Mouse (Mus musculus): ENCODE measurements around the gene Tada2a.

DNA sequence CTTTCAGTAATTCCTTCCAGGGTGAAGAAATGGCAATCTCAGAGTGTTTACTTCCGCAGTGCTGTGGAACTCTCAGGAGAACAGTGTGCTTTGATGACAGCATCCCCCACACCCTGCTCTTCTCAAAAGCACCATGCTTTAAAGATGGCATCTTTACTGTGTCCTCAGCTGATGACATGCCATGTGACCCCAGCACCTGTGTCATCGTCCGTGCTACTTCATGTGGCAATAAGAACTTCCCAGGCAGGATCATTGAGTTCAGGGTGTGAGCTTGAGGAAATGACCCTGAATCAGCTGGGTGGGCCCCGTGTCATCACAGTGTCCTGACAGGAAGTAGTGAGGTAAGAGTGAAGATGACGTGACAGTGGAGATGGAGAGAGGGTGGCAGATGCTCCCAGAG, 96.8 kb downstream of the Tada2a start:
- no peak for TF ChIP-seq CTCF (conservative IDR thresholded peaks at IDR 0.05; ENCODE audit: low read length)
- TF ChIP-seq POU5F1 (IDR thresholded peaks at IDR 0.05; ENCODE audit: borderline replicate concordance, low read length) = no peak

Data from E14TG2a.4 (cell line).